Mouse (Mus musculus): Measurements from ENCODE around the gene Zhx3. TPM values are rescaled to one million over a fixed set of nuclear protein-coding genes. Genes with fewer than 3 reads are reported as not detected.

The Zhx3 gene
- polyA plus RNA-seq, 1 experiment from 2014 or later = 14.6 TPM

DNA sequence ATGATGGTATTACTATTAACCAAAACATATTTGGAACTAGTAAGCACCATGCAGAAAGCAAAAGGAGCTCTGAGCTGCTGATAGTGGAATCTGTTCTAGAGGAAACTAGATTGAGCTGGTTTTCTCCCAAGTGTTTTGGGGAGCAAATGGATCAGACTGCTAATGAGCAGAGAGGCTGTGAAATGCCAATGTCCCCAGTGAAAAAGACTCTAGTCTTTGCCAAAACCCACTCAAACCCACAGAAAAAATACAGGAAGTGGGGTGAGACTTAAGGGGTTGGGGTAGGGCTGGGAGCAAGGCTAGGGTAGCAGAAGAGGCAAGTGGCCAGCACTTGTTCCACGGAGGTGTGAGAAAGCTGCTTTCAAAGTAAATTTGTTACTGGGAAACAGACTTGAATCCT lies 86.5 kb downstream of the Zhx3 start:
- CTCF ChIA-PET = interaction anchor here (1.0 to 2.8 kb wide), 3 partner anchors 10 to 98 kb away, joined by 3 to 12 read pairs (median 7); no protein-coding TSS in a partner anchor
- no peaks in the 10 kb centered on the region for H3K27me3 ChIP-seq
- ATAC-seq (no peak), DNase-seq (ENCODE audit: low read depth, low spot score) (no peak)
- in situ Hi-C loops (cut with MboI; ENCODE audit: low pct_unique_long_range_greater_than_20kb) = no loop called here
- POLR2A ChIA-PET = interaction anchor here (1.1 kb wide), 1 partner anchor 12 kb away, joined by 3 read pairs; no protein-coding TSS in a partner anchor
- TF ChIP-seq CTCF (IDR thresholded peaks at IDR 0.05) = no peak

DNA sequence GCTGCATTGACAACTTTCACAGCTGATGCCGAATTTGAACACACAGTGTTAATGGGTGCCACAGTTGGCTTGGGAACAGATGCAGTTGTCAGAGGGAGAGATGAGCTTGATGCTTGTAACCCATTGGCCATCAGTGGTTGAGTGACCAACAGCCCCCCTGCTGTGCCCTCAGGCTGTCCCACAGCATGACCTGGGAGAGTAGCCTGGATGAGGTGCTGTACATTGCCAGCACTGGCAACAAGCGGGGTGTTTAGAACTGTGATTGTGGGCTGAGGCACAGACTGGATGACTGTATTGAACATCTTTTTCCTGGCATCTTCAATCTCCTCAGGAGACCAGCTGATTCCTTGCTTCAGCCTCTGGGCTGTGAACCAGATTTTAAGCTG lies 92.0 kb downstream of the Zhx3 start:
- in situ Hi-C loops (cut with MboI; ENCODE audit: low pct_unique_long_range_greater_than_20kb) = no loop called here
- TF ChIP-seq CTCF (IDR thresholded peaks at IDR 0.05) = no peak
- H3K27me3 ChIP-seq = no peaks in the 10 kb centered on the region
- ChIA-PET CTCF (interaction anchor here (1.2 kb wide), 1 partner anchor 9 kb away, joined by 4 read pairs; no protein-coding TSS in a partner anchor), POLR2A (interaction anchor here (1.9 kb wide), 1 partner anchor 13 kb away, joined by 6 read pairs; no protein-coding TSS in a partner anchor)
- DNase-seq (ENCODE audit: low read depth, low spot score) = no peak
- ATAC-seq = no peak

- TF ChIP-seq CTCF (IDR thresholded peaks at IDR 0.05) = no peak
- ATAC-seq = no peak
- ChIA-PET CTCF (no interaction called here), POLR2A (interaction anchor here (1.9 kb wide), 1 partner anchor 13 kb away, joined by 6 read pairs; no protein-coding TSS in a partner anchor)
- in situ Hi-C loops (cut with MboI; ENCODE audit: low pct_unique_long_range_greater_than_20kb) = no loop called here
- DNase-seq (ENCODE audit: low read depth, low spot score) = no peak
- no peaks in the 10 kb centered on the region for H3K27me3 ChIP-seq
Measured at GRCm38 (mm10) chr2:160780154-160780833, 92.5 kb downstream of the Zhx3 start.

- in situ Hi-C loops (cut with MboI; ENCODE audit: low pct_unique_long_range_greater_than_20kb) = no loop called here
- ChIA-PET CTCF (interaction anchor here (1.9 to 2.8 kb wide), 2 partner anchors 7 to 19 kb away, joined by 6 to 12 read pairs; no protein-coding TSS in a partner anchor), POLR2A (no interaction called here)
- H3K27me3 ChIP-seq = no peaks in the 10 kb centered on the region
- DNase-seq (ENCODE audit: low read depth, low spot score) = no peak
- no peak for ATAC-seq
- TF ChIP-seq CTCF (IDR thresholded peaks at IDR 0.05) = no peak
Measured at GRCm38 (mm10) chr2:160778034-160778433, 94.8 kb downstream of the Zhx3 start.

DNA sequence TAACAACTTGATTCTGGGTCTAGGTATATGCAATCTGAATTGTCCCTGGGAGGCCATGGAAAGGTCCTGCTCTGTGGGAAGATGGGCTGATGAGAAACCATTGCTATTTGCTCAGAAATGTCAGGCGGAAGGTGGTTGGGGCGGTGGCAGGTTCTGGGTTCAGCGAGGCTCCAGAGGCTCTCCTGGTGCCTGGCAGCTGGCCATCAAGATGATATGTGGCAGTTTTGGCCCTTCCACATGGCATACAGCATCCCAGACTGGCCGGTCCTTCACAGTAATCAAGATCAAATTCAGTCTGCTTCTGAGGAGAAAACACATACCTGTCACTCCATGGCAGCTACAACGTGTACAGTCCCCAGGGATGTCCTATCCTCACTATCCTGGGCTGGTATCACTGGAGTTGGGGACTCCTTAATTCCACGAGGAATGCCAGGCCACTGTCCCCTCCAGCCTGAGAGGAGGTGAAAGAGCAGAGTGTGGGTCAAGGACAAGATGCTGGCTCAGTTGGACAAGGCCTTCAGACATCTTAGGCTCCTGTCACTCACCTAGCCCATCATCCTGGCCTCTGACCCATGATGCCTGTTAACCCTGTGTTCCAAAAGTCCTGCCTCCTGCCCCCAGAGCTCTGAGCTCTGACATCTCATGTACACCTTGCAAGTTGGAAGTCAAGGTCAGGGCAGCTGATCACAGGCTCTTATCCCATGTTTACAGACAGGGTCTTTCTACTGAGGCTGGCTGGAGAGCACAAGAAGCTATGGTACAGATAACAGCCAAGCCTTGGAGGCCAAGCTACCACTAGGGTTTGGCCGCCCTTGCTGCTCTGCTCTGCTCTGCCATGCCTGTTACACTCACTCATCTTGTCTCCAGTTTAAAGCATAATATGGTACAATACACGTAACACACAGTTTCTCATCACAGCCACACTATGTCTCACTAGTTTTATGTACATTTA lies 101.2 kb downstream of the Zhx3 start:
- DNase-seq (ENCODE audit: low read depth, low spot score) (no peak), ATAC-seq (no peak)
- no peak for TF ChIP-seq CTCF (IDR thresholded peaks at IDR 0.05)
- in situ Hi-C loops (cut with MboI; ENCODE audit: low pct_unique_long_range_greater_than_20kb) = no loop called here
- H3K27me3 ChIP-seq = no peaks in the 10 kb centered on the region
- ChIA-PET POLR2A (no interaction called here), CTCF (interaction anchor here (0.8 to 1.0 kb wide), 2 partner anchors 10 to 114 kb away, joined by 3 to 4 read pairs; no protein-coding TSS in a partner anchor)

GRCm38 (mm10) chr2:160770871-160771270 lies 101.9 kb downstream of the Zhx3 start:
- DNase-seq (ENCODE audit: low read depth, low spot score) (no peak), ATAC-seq (no peak)
- in situ Hi-C loops (cut with MboI; ENCODE audit: low pct_unique_long_range_greater_than_20kb) = no loop called here
- no peak for TF ChIP-seq CTCF (IDR thresholded peaks at IDR 0.05)
- no peaks in the 10 kb centered on the region for H3K27me3 ChIP-seq
- ChIA-PET POLR2A (no interaction called here), CTCF (interaction anchor here (1.3 kb wide), 1 partner anchor 113 kb away, joined by 7 read pairs; no protein-coding TSS in a partner anchor)

- DNase-seq (ENCODE audit: low read depth, low spot score) (no peak), ATAC-seq (no peak)
- ChIA-PET POLR2A (no interaction called here), CTCF (interaction anchor here (1.3 kb wide), 1 partner anchor 114 kb away, joined by 7 read pairs; no protein-coding TSS in a partner anchor)
- in situ Hi-C loops (cut with MboI; ENCODE audit: low pct_unique_long_range_greater_than_20kb) = no loop called here
- no peaks in the 10 kb centered on the region for H3K27me3 ChIP-seq
- TF ChIP-seq CTCF (IDR thresholded peaks at IDR 0.05) = no peak
Measured at GRCm38 (mm10) chr2:160770409-160770808, 102.4 kb downstream of the Zhx3 start.

- in situ Hi-C loops (cut with MboI; ENCODE audit: low pct_unique_long_range_greater_than_20kb) = no loop called here
- ATAC-seq = no peak
- POLR2A ChIA-PET = interaction anchor here (0.5 to 2.1 kb wide), 3 partner anchors 11 to 174 kb away, joined by 3 to 6 read pairs (median 3); no protein-coding TSS in a partner anchor
- TF ChIP-seq CTCF (IDR thresholded peaks at IDR 0.05) = no peak
- H3K27me3 ChIP-seq = no peaks in the 10 kb centered on the region
- CTCF ChIA-PET = interaction anchor here (1.1 to 1.2 kb wide), 2 partner anchors 16 to 107 kb away, joined by 3 to 4 read pairs; no protein-coding TSS in a partner anchor
- no peak for DNase-seq (ENCODE audit: low read depth, low spot score)
Measured at GRCm38 (mm10) chr2:160768997-160769396, 103.8 kb downstream of the Zhx3 start.

- CTCF ChIA-PET = interaction anchor here (0.6 to 2.4 kb wide), 6 partner anchors 13 to 117 kb away, joined by 3 to 7 read pairs (median 3); no protein-coding TSS in a partner anchor
- no peak for TF ChIP-seq CTCF (IDR thresholded peaks at IDR 0.05)
- in situ Hi-C loops (cut with MboI; ENCODE audit: low pct_unique_long_range_greater_than_20kb) = no loop called here
- DNase-seq (ENCODE audit: low read depth, low spot score) (no peak), ATAC-seq (no peak)
- POLR2A ChIA-PET = interaction anchor here (0.5 to 2.1 kb wide), 4 partner anchors 9 to 173 kb away, joined by 3 to 6 read pairs (median 3); no protein-coding TSS in a partner anchor
- H3K27me3 ChIP-seq = no peaks in the 10 kb centered on the region
Measured at GRCm38 (mm10) chr2:160768097-160768695, 104.6 kb downstream of the Zhx3 start.

DNA sequence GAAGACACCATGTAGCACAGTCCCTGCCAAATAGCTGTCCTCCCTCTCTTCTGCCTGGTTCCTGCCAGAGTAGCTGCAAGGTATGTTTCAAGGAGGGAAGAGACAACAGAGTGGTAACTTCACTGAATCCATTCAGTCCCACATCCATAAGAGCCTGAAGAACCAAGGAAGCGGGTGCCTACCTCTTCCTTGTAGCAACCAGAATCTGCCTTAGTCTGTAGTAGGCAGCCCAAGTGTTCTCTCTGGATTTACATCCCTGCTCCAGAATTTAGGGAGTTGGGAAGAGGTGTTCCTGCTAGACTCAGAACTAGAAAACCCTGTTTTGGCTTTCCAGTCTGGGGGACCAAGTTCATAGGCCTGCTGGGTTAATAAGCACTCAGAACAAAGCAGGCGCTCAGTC lies 105.6 kb downstream of the Zhx3 start:
- POLR2A ChIA-PET = interaction anchor here (1.0 to 2.1 kb wide), 2 partner anchors 13 to 36 kb away, joined by 4 to 6 read pairs; partner anchors contain the start of gene Plcg1
- CTCF ChIA-PET = interaction anchor here (1.0 to 2.4 kb wide), 2 partner anchors 12 to 118 kb away, joined by 3 to 7 read pairs; no protein-coding TSS in a partner anchor
- ATAC-seq (no peak), DNase-seq (ENCODE audit: low read depth, low spot score) (no peak)
- in situ Hi-C loops (cut with MboI; ENCODE audit: low pct_unique_long_range_greater_than_20kb) = no loop called here
- H3K27me3 ChIP-seq = no peaks in the 10 kb centered on the region
- no peak for TF ChIP-seq CTCF (IDR thresholded peaks at IDR 0.05)
